Mouse (Mus musculus) midbrain, embryonic 14.5 days (tissue): ENCODE results near the gene Il18. TPM values are rescaled to one million over a fixed set of nuclear protein-coding genes. Genes with fewer than 3 reads are reported as not detected.

Experiments
- polyA plus RNA-seq: library from polyadenylated mRNA; unstranded; fragments of >200 nt; fragmentation: Nextera tagmentation; extraction: Ambion mirVana; gene quantifications from 2 replicates; pipeline ENCODE4 v1.2.1, GENCODE M21; 2014

Il18 gene
- polyA plus RNA-seq, 1 experiment from 2014 or later, result 21.7 TPM

Other genes with a start within 250 kb of the Il18 start
- 164 and 169 TPM in 2 replicates for gene Rpl10-ps3, start 209.9 kb upstream of the Il18 start, polyA plus RNA-seq
- 0.39 and 0.50 TPM in 2 replicates for gene Plet1, start 60.3 kb upstream of the Il18 start, polyA plus RNA-seq
- gene Pts, start 26.1 kb upstream of the Il18 start, polyA plus RNA-seq, result 118 and 122 TPM in 2 replicates
- 0.20 and 0.23 TPM in 2 replicates for gene Bco2, start 354 bp downstream of the Il18 start, polyA plus RNA-seq
- gene Tex12, start 6.5 kb downstream of the Il18 start, polyA plus RNA-seq, result 0.22 and 0.33 TPM in 2 replicates
- gene Sdhd, start 49.0 kb downstream of the Il18 start, polyA plus RNA-seq, result 234 and 235 TPM in 2 replicates
- 396 and 508 TPM in 2 replicates for gene Timm8b, start 49.1 kb downstream of the Il18 start, polyA plus RNA-seq
- gene Pih1d2, start 62.5 kb downstream of the Il18 start, polyA plus RNA-seq, result 2.9 and 4.9 TPM in 2 replicates
- 24.2 and 25.6 TPM in 2 replicates for gene Nkapd1, start 62.6 kb downstream of the Il18 start, polyA plus RNA-seq
- gene Dlat, start 105.0 kb downstream of the Il18 start, polyA plus RNA-seq, result 48.6 and 54.9 TPM in 2 replicates
- 31.5 and 35.1 TPM in 2 replicates for gene Dixdc1, start 184.7 kb downstream of the Il18 start, polyA plus RNA-seq
- 0.89 and 1.1 TPM in 2 replicates for gene 2310030G06Rik, start 191.7 kb downstream of the Il18 start, polyA plus RNA-seq
- 2.5 and 3.7 TPM in 2 replicates for gene Cryab, start 196.5 kb downstream of the Il18 start, polyA plus RNA-seq
- 1.5 TPM in 1 of 2 replicates, not detected in the other for gene Hspb2, start 197.5 kb downstream of the Il18 start, polyA plus RNA-seq
- 12.5 and 14.3 TPM in 2 replicates for gene Fdxacb1, start 213.4 kb downstream of the Il18 start, polyA plus RNA-seq
- 57.7 and 60.3 TPM in 2 replicates for gene Alg9, start 220.2 kb downstream of the Il18 start, polyA plus RNA-seq
- 56.2 and 59.7 TPM in 2 replicates for gene 1110032A03Rik, start 220.7 kb downstream of the Il18 start, polyA plus RNA-seq